Mouse (Mus musculus) heart, postnatal 0 days (tissue): Measurements from ENCODE around the gene Naa25.

Experiments used
- CTCF ChIP-seq: IDR thresholded peaks from 2 replicates; pipeline ENCODE4 v1.5.1; 2016; ENCODE audit warnings: antibody characterized with exemption, control low read depth, low read depth
- EP300 ChIP-seq: IDR thresholded peaks from 2 replicates; pipeline ENCODE4 v1.6.1; 2016; ENCODE audit warnings: antibody characterized with exemption, low read depth

DNA sequence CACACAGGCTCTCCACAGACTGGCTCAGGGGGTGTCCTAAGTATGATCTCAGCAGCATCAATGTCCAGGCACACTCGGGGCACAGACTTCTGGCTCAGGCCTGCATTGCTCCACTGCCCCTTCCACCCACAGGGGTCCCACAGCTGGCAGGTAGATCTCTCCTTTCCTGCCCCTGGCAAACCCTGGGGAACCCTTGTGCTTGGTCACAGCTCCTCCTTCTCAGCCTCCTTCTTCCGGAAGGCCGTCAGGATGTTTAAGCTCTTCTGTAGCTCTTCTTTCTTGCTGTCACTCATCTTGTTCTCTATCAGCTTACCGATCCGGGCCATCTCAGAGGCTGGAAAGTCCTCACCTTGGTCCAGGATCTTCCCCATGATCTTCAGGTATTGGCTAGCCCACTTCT is 47.1 kb downstream of the Naa25 start:
- TF ChIP-seq CTCF (no peak), EP300 (no peak)
